Mouse (Mus musculus) forebrain, postnatal 0 days (tissue): ENCODE measurements around the gene Rinl. TPM values are rescaled to one million over a fixed set of nuclear protein-coding genes. Genes with fewer than 3 reads are reported as not detected.
A peak's percentile ranks its signal among the peaks of the same experiment; 100 is the strongest.

Experiments used
- ATAC-seq: fragments of 200-750 bp; cut with Nextera tagmentation; 2 replicates; pipeline ENCODE4 v1.8.0; 2017; ENCODE audit warnings: mild to moderate bottlenecking, moderate library complexity
- DNase-seq: peaks from one replicate; pipeline ENCODE4 v3.0.0-alpha.2; 2015
- H3K27ac ChIP-seq: fragments of 300-500 bp; sonication (generic); 2 replicates; pipeline ENCODE4 v1.5.1; 2014; ENCODE audit warnings: low read depth, mild to moderate bottlenecking, antibody characterized with exemption, low read length, moderate library complexity, mixed read lengths
- H3K27me3 ChIP-seq: fragments of 300-500 bp; sonication (generic); 2 replicates; pipeline ENCODE4 v1.6.1; 2014; ENCODE audit warnings: mild to moderate bottlenecking, low read length, mixed read lengths; ENCODE audit not compliant: insufficient read depth
- H3K36me3 ChIP-seq: fragments of 300-500 bp; sonication (generic); 2 replicates; pipeline ENCODE4 v1.6.1; 2014; ENCODE audit warnings: mild to moderate bottlenecking, moderate library complexity; ENCODE audit not compliant: insufficient read depth
- H3K4me1 ChIP-seq: fragments of 300-500 bp; sonication (generic); 2 replicates; pipeline ENCODE4 v1.6.1; 2014; ENCODE audit warnings: antibody characterized with exemption; ENCODE audit not compliant: insufficient read depth
- H3K4me2 ChIP-seq: fragments of 300-500 bp; sonication (generic); 2 replicates; pipeline ENCODE4 v1.6.1; 2014; ENCODE audit warnings: low read depth, mild to moderate bottlenecking, moderate library complexity
- H3K4me3 ChIP-seq: fragments of 300-500 bp; sonication (generic); 2 replicates; pipeline ENCODE4 v1.5.1; 2014; ENCODE audit warnings: low read depth, low read length, mixed read lengths
- H3K9ac ChIP-seq: fragments of 300-500 bp; sonication (generic); 2 replicates; pipeline ENCODE4 v1.6.1; 2014; ENCODE audit warnings: mild to moderate bottlenecking
- H3K9me3 ChIP-seq: fragments of 300-500 bp; sonication (generic); 2 replicates; pipeline ENCODE4 v1.6.1; 2016; ENCODE audit warnings: low read length
- CTCF ChIP-seq: sonication (generic); IDR thresholded peaks from 2 replicates; pipeline ENCODE4 v1.5.1; 2016; ENCODE audit warnings: antibody characterized with exemption, control low read depth, low read depth
- WGBS: fragments of 180-500 bp; shearing (Covaris S2); extraction: QIAGEN DNeasy Blood & Tissue Kit; methylation state at CpG from one replicate; pipeline ENCODE4 v1.1.7; 2014; 5-methylcytosine and 5-hydroxymethylcytosine counted together
- polyA plus RNA-seq: library from polyadenylated mRNA; unstranded; fragments of >200 nt; fragmentation: Nextera tagmentation; extraction: Ambion mirVana; gene quantifications from 2 replicates; pipeline ENCODE4 v1.2.1, GENCODE M21; 2015
- total RNA-seq: library from RNA; depleted of rRNA; stranded (reverse); fragments of >200 nt; gene quantifications from 2 replicates; pipeline ENCODE4 v1.2.3, GENCODE M21; 2014

The Rinl gene
- total and polyA plus RNA-seq, 2 experiments from 2014 or later: 1.6 to 2.1 TPM

GRCm38 (mm10) chr7:28812436-28812835 is 23.7 kb downstream of the Rinl start:
- Histone ChIP-seq H3K27me3 (no peaks in the 10 kb centered on the region), H3K4me1 (peaks cover 16% of the 10 kb centered on the region), H3K27ac (no peak overlapping the region), H3K9me3 (no peaks in the 10 kb centered on the region), H3K4me3 (peak overlapping the region; percentile 97), H3K4me2 (peak overlapping the region; percentile 69), H3K36me3 (peaks cover 44% of the 10 kb centered on the region), H3K9ac (no peak overlapping the region)
- WGBS: 65% methylated on average over 4 of the region's 4 CpGs
- no peak for TF ChIP-seq CTCF
- DNase-seq: no peak
- no peak for ATAC-seq

- WGBS: 74% methylated on average over 5 of the region's 5 CpGs
- no peaks in the 10 kb centered on the region for H3K27me3 ChIP-seq
- no peak overlapping the region for H3K4me3 ChIP-seq
- ATAC-seq (no peak), DNase-seq (no peak)
- peaks cover 49% of the 10 kb centered on the region for H3K36me3 ChIP-seq
- TF ChIP-seq CTCF: no peak
- no peak overlapping the region for H3K9ac ChIP-seq
- H3K27ac ChIP-seq: no peak overlapping the region
- no peaks in the 10 kb centered on the region for H3K9me3 ChIP-seq
- H3K4me2 ChIP-seq: peak overlapping the region; percentile 69
- peaks cover 14% of the 10 kb centered on the region for H3K4me1 ChIP-seq
These were observed 24.2 kb downstream of the Rinl start for GRCm38 (mm10) chr7:28812949-28813348.

- peaks cover 11% of the 10 kb centered on the region for H3K4me1 ChIP-seq
- no peaks in the 10 kb centered on the region for H3K9me3 ChIP-seq
- H3K9ac ChIP-seq: no peak overlapping the region
- peaks cover 62% of the 10 kb centered on the region for H3K36me3 ChIP-seq
- no peak for ATAC-seq
- WGBS: 90% methylated on average over 5 of the region's 5 CpGs
- TF ChIP-seq CTCF: no peak
- H3K4me2 ChIP-seq: no peak overlapping the region
- no peak for DNase-seq
- no peak overlapping the region for H3K27ac ChIP-seq
- no peaks in the 10 kb centered on the region for H3K27me3 ChIP-seq
- no peak overlapping the region for H3K4me3 ChIP-seq
These were observed 25.7 kb downstream of the Rinl start for GRCm38 (mm10) chr7:28814306-28815034.

- ATAC-seq (no peak), DNase-seq (no peak)
- H3K9me3 ChIP-seq: no peaks in the 10 kb centered on the region
- no peak overlapping the region for H3K4me3 ChIP-seq
- peaks cover 70% of the 10 kb centered on the region for H3K36me3 ChIP-seq
- H3K27me3 ChIP-seq: no peaks in the 10 kb centered on the region
- no peak overlapping the region for H3K9ac ChIP-seq
- peaks cover 11% of the 10 kb centered on the region for H3K4me1 ChIP-seq
- no peak for TF ChIP-seq CTCF
- no peak overlapping the region for H3K27ac ChIP-seq
- 92% methylated on average over 9 of the region's 9 CpGs for WGBS
- no peak overlapping the region for H3K4me2 ChIP-seq
These were observed 26.5 kb downstream of the Rinl start for GRCm38 (mm10) chr7:28815230-28815629.

GRCm38 (mm10) chr7:28816201-28816600 is 27.4 kb downstream of the Rinl start:
- Histone ChIP-seq H3K36me3 (peaks cover 79% of the 10 kb centered on the region), H3K27me3 (no peaks in the 10 kb centered on the region), H3K4me2 (no peak overlapping the region), H3K4me1 (peaks cover 11% of the 10 kb centered on the region), H3K9ac (no peak overlapping the region), H3K27ac (no peak overlapping the region), H3K4me3 (no peak overlapping the region), H3K9me3 (no peaks in the 10 kb centered on the region)
- no peak for DNase-seq
- no peak for ATAC-seq
- 80% methylated on average over 9 of the region's 9 CpGs for WGBS
- no peak for TF ChIP-seq CTCF

GRCm38 (mm10) chr7:28816920-28817319 is 28.2 kb downstream of the Rinl start:
- no peak overlapping the region for H3K9ac ChIP-seq
- H3K4me3 ChIP-seq: no peak overlapping the region
- ATAC-seq (no peak), DNase-seq (no peak)
- H3K4me1 ChIP-seq: peaks cover 11% of the 10 kb centered on the region
- 88% methylated on average over 10 of the region's 10 CpGs for WGBS
- no peaks in the 10 kb centered on the region for H3K9me3 ChIP-seq
- H3K27ac ChIP-seq: no peak overlapping the region
- peaks cover 86% of the 10 kb centered on the region for H3K36me3 ChIP-seq
- no peaks in the 10 kb centered on the region for H3K27me3 ChIP-seq
- TF ChIP-seq CTCF: no peak
- no peak overlapping the region for H3K4me2 ChIP-seq

GRCm38 (mm10) chr7:28817524-28817923 is 28.8 kb downstream of the Rinl start:
- WGBS: 50% methylated on average over 6 of the region's 6 CpGs
- TF ChIP-seq CTCF: no peak
- Histone ChIP-seq H3K27me3 (no peaks in the 10 kb centered on the region), H3K9me3 (no peaks in the 10 kb centered on the region), H3K27ac (no peak overlapping the region), H3K36me3 (peaks cover 92% of the 10 kb centered on the region), H3K4me2 (no peak overlapping the region), H3K9ac (no peak overlapping the region), H3K4me3 (no peak overlapping the region), H3K4me1 (peaks cover 5% of the 10 kb centered on the region; the same call in 1 of the 2 replicates)
- ATAC-seq: no peak
- DNase-seq: no peak
